Comparison of ENCODE assay signal across 24 mouse cellular contexts in the genomic region with DNA sequence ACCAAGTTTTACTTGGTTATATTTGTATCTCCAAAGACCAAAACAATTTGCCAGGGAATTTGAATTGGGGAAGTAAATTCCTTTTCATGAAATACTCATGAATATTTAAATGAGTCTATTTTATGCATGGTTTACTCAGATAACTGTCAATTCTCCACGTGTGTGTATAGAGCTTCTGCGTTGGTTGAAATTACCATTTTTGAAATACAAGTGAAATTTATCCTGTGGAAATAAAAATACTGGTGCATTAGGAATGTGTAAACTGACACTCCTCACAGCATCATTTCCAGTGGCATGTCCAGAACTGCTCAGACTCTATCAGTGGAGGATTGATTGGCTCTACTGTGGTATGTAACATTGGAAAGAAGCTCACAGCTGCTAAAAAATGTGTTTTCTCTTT. TPM values are rescaled to one million over a fixed set of nuclear protein-coding genes. Genes with fewer than 3 reads are reported as not detected.
DNase-seq lines count a peak whose midpoint lies in the region; ATAC-seq and TF ChIP-seq lines count a peak whose summit lies in the region.
"Had no signal": no experiment of that assay in that cellular context is flagged by ENCODE, and none has a peak within 500 bp of the region (broad histone marks: within the 10 kb centered on the region; RNA-seq: fewer than 3 reads in every experiment).

No protein-coding gene starts in this region.

- no peak overlapping the region for H3K4me3 ChIP-seq in embryonic facial prominence, embryonic 14.5 days (ENCODE audit: low read depth, low read length)
- no peak overlapping the region for H3K4me3 ChIP-seq in embryonic facial prominence, embryonic 10.5 days
- no peak overlapping the region for H3K4me3 ChIP-seq in forebrain, embryonic 16.5 days (replicated peaks; ENCODE audit: low read length)
- H3K4me3 ChIP-seq in forebrain, embryonic 12.5 days (replicated peaks), result no peak overlapping the region
- H3K4me3 ChIP-seq in midbrain, embryonic 14.5 days (replicated peaks; ENCODE audit: low read depth, low read length), result no peak overlapping the region
- H3K4me3 ChIP-seq in midbrain, embryonic 10.5 days, result no peak overlapping the region
- H3K4me3 ChIP-seq in myocyte, result no peak overlapping the region
- H3K4me3 ChIP-seq: embryonic facial prominence, embryonic 15.5 days; erythroblast, embryonic 14.5 days; heart, embryonic 12.5 days; hindbrain, embryonic 15.5 days had no signal

- no peak for ATAC-seq in embryonic facial prominence, embryonic 14.5 days (ENCODE audit: low read depth)
- peak; percentile 70 for ATAC-seq in forebrain, embryonic 16.5 days
- ATAC-seq in forebrain, embryonic 12.5 days (ENCODE audit: low FRiP score), result no peak
- ATAC-seq in midbrain, embryonic 14.5 days (ENCODE audit: low FRiP score, low TSS enrichment), result no peak
- ATAC-seq: intestine, embryonic 16.5 days had no signal

- no peaks in the 10 kb centered on the region for H3K79me2 ChIP-seq in myocyte (ENCODE audit: control insufficient read depth, insufficient read depth)

- intact Hi-C loops in heart, postnatal 14 days (cut with DNase I), result loop anchor here (5.0 to 10.0 kb wide), 3 partner anchors 273 to 413 kb away; no protein-coding TSS in a partner anchor

- H3K9ac ChIP-seq in embryonic facial prominence, embryonic 14.5 days (ENCODE audit: low read depth, low read length), result no peak overlapping the region
- H3K9ac ChIP-seq in forebrain, embryonic 16.5 days (replicated peaks; ENCODE audit: low read depth, low read length), result no peak overlapping the region
- H3K9ac ChIP-seq in forebrain, embryonic 12.5 days, result no peak overlapping the region
- H3K9ac ChIP-seq in midbrain, embryonic 14.5 days (replicated peaks; ENCODE audit: low read length), result no peak overlapping the region
- H3K9ac ChIP-seq: embryonic facial prominence, embryonic 15.5 days; heart, embryonic 12.5 days; hindbrain, embryonic 15.5 days had no signal

- no peaks in the 10 kb centered on the region for H3K4me1 ChIP-seq in embryonic facial prominence, embryonic 14.5 days (ENCODE audit: control insufficient read depth, insufficient read depth, low read length)
- no peaks in the 10 kb centered on the region for H3K4me1 ChIP-seq in embryonic facial prominence, embryonic 10.5 days
- H3K4me1 ChIP-seq in forebrain, embryonic 16.5 days (replicated peaks; ENCODE audit: control insufficient read depth, insufficient read depth, low read length), result peaks cover 10% of the 10 kb centered on the region
- peaks cover 2% of the 10 kb centered on the region; the same call in 1 of the 2 replicates for H3K4me1 ChIP-seq in forebrain, embryonic 12.5 days
- H3K4me1 ChIP-seq in midbrain, embryonic 14.5 days (ENCODE audit: control insufficient read depth, insufficient read depth, low read length), result no peaks in the 10 kb centered on the region
- no peaks in the 10 kb centered on the region for H3K4me1 ChIP-seq in midbrain, embryonic 10.5 days
- H3K4me1 ChIP-seq: embryonic facial prominence, embryonic 15.5 days; heart, embryonic 12.5 days; hindbrain, embryonic 15.5 days had no signal

- H3K4me2 ChIP-seq in embryonic facial prominence, embryonic 14.5 days (ENCODE audit: low read depth, low read length), result no peak overlapping the region
- no peak overlapping the region for H3K4me2 ChIP-seq in forebrain, embryonic 16.5 days (ENCODE audit: low read length)
- no peak overlapping the region for H3K4me2 ChIP-seq in forebrain, embryonic 12.5 days
- no peak overlapping the region for H3K4me2 ChIP-seq in midbrain, embryonic 14.5 days (ENCODE audit: low read length)
- H3K4me2 ChIP-seq in myocyte (ENCODE audit: low read depth), result peak overlapping the region; percentile 59
- H3K4me2 ChIP-seq: embryonic facial prominence, embryonic 15.5 days; heart, embryonic 12.5 days; hindbrain, embryonic 15.5 days had no signal

- DNase-seq in embryonic facial prominence, embryonic 14.5 days (ENCODE audit: low spot score), result peak; percentile 22
- no peak for DNase-seq in embryonic facial prominence, embryonic 10.5 days (ENCODE audit: low spot score)
- peak; percentile 13 for DNase-seq in midbrain, embryonic 14.5 days
- DNase-seq in midbrain, embryonic 10.5 days (ENCODE audit: low spot score), result no peak
- DNase-seq in heart, postnatal 14 days, result no peak
- DNase-seq: adrenal gland, adult 8-10 months; adrenal gland, postnatal 36 days; B cell, adult 2 months; cerebellum, adult 11-12 months; cerebellum, adult 9-10 months; cerebellum, postnatal 36 days; gastrocnemius, postnatal 25 days; heart, postnatal 36 days; kidney, adult 2 months had no signal

- WGBS in embryonic facial prominence, embryonic 14.5 days, result 43% methylated on average over 2 of the region's 2 CpGs
- 85% methylated on average over 2 of the region's 2 CpGs for WGBS in embryonic facial prominence, embryonic 10.5 days
- 10% methylated on average over 2 of the region's 2 CpGs for WGBS in forebrain, embryonic 16.5 days
- 36% methylated on average over 2 of the region's 2 CpGs for WGBS in forebrain, embryonic 12.5 days
- WGBS in midbrain, embryonic 14.5 days, result 18% methylated on average over 2 of the region's 2 CpGs
- 73% methylated on average over 2 of the region's 2 CpGs for WGBS in midbrain, embryonic 10.5 days

- H3K36me3 ChIP-seq in embryonic facial prominence, embryonic 14.5 days (ENCODE audit: control insufficient read depth, insufficient read depth, low read length), result no peaks in the 10 kb centered on the region
- H3K36me3 ChIP-seq in embryonic facial prominence, embryonic 10.5 days (replicated peaks), result no peaks in the 10 kb centered on the region
- no peaks in the 10 kb centered on the region for H3K36me3 ChIP-seq in forebrain, embryonic 16.5 days (ENCODE audit: control insufficient read depth, insufficient read depth)
- H3K36me3 ChIP-seq in forebrain, embryonic 12.5 days (replicated peaks), result no peaks in the 10 kb centered on the region
- H3K36me3 ChIP-seq in midbrain, embryonic 14.5 days (ENCODE audit: control insufficient read depth, insufficient read depth, low read length), result no peaks in the 10 kb centered on the region
- no peaks in the 10 kb centered on the region for H3K36me3 ChIP-seq in midbrain, embryonic 10.5 days
- no peaks in the 10 kb centered on the region for H3K36me3 ChIP-seq in myocyte (ENCODE audit: control insufficient read depth, insufficient read depth)
- H3K36me3 ChIP-seq: embryonic facial prominence, embryonic 15.5 days; heart, embryonic 12.5 days; hindbrain, embryonic 15.5 days had no signal

- H3K9me3 ChIP-seq in embryonic facial prominence, embryonic 14.5 days (ENCODE audit: control insufficient read depth, low read length), result no peaks in the 10 kb centered on the region
- no peaks in the 10 kb centered on the region for H3K9me3 ChIP-seq in embryonic facial prominence, embryonic 10.5 days
- no peaks in the 10 kb centered on the region for H3K9me3 ChIP-seq in forebrain, embryonic 16.5 days (ENCODE audit: control insufficient read depth, low read length)
- no peaks in the 10 kb centered on the region for H3K9me3 ChIP-seq in forebrain, embryonic 12.5 days
- no peaks in the 10 kb centered on the region for H3K9me3 ChIP-seq in midbrain, embryonic 14.5 days (ENCODE audit: control insufficient read depth, low read length)
- H3K9me3 ChIP-seq in midbrain, embryonic 10.5 days (replicated peaks), result no peaks in the 10 kb centered on the region
- H3K9me3 ChIP-seq: embryonic facial prominence, embryonic 15.5 days; heart, embryonic 12.5 days; hindbrain, embryonic 15.5 days had no signal

- H3K27ac ChIP-seq in embryonic facial prominence, embryonic 14.5 days (replicated peaks; ENCODE audit: low read depth, low read length), result no peak overlapping the region
- no peak overlapping the region for H3K27ac ChIP-seq in embryonic facial prominence, embryonic 10.5 days (replicated peaks)
- H3K27ac ChIP-seq in forebrain, embryonic 16.5 days (ENCODE audit: low read length), result peak overlapping the region; percentile 2; the same call in 1 of the 2 replicates
- no peak overlapping the region for H3K27ac ChIP-seq in forebrain, embryonic 12.5 days
- H3K27ac ChIP-seq in midbrain, embryonic 14.5 days (replicated peaks; ENCODE audit: low read depth, low read length), result no peak overlapping the region
- no peak overlapping the region for H3K27ac ChIP-seq in midbrain, embryonic 10.5 days (replicated peaks)
- H3K27ac ChIP-seq: embryonic facial prominence, embryonic 15.5 days; hindbrain, embryonic 15.5 days had no signal

- H3K27me3 ChIP-seq in embryonic facial prominence, embryonic 14.5 days (replicated peaks; ENCODE audit: control insufficient read depth, insufficient read depth, low read length), result no peaks in the 10 kb centered on the region
- H3K27me3 ChIP-seq in embryonic facial prominence, embryonic 10.5 days (replicated peaks; ENCODE audit: low read depth, poor library complexity, severe bottlenecking), result no peaks in the 10 kb centered on the region
- no peaks in the 10 kb centered on the region for H3K27me3 ChIP-seq in forebrain, embryonic 16.5 days (replicated peaks; ENCODE audit: control insufficient read depth, insufficient read depth, low read length)
- no peaks in the 10 kb centered on the region for H3K27me3 ChIP-seq in forebrain, embryonic 12.5 days
- H3K27me3 ChIP-seq in midbrain, embryonic 14.5 days (ENCODE audit: control insufficient read depth, insufficient read depth, low read length), result no peaks in the 10 kb centered on the region
- no peaks in the 10 kb centered on the region for H3K27me3 ChIP-seq in midbrain, embryonic 10.5 days (ENCODE audit: low read depth, poor library complexity, severe bottlenecking)
- H3K27me3 ChIP-seq in myocyte (ENCODE audit: control insufficient read depth, insufficient read depth, insufficient read length), result no peaks in the 10 kb centered on the region
- H3K27me3 ChIP-seq: embryonic facial prominence, embryonic 15.5 days; heart, embryonic 12.5 days; hindbrain, embryonic 15.5 days had no signal

- no peak overlapping the region for H3ac ChIP-seq in myocyte (ENCODE audit: control insufficient read depth, insufficient read length)

- TF ChIP-seq POLR2A in myocyte (IDR thresholded peaks at IDR 0.05; ENCODE audit: insufficient read length, low read depth), result no peak

TF ChIP-seq in myocyte, 11 proteins besides CTCF, POLR2A, EP300 and RAD21 (continues in another document):
- TF ChIP-seq MAX (IDR thresholded peaks at IDR 0.05; ENCODE audit: low read depth), result no peak
- TF ChIP-seq POLR2AphosphoS2 (IDR thresholded peaks at IDR 0.05; ENCODE audit: insufficient read length, low read depth), result no peak
- no peak for TF ChIP-seq TCF3 (IDR thresholded peaks at IDR 0.05; ENCODE audit: insufficient read length, low read depth)

RNA-seq across cellular contexts. Expression of a gene that starts 52.8 kb away (rescaled TPM):
- 0.47 and 1.3 TPM in 2 replicates for polyA plus RNA-seq in embryonic facial prominence, embryonic 14.5 days (2014; fragmentation: Nextera tagmentation; extraction: Ambion mirVana)
- polyA plus RNA-seq in embryonic facial prominence, embryonic 10.5 days (2016; fragmentation: Nextera tagmentation; extraction: Ambion mirVana), result 0.27 and 0.28 TPM in 2 replicates
- polyA plus RNA-seq in forebrain, embryonic 16.5 days (2015; fragmentation: Nextera tagmentation; extraction: Ambion mirVana), result 1.0 and 1.3 TPM in 2 replicates
- 0.09 and 0.20 TPM in 2 replicates for polyA plus RNA-seq in forebrain, embryonic 12.5 days (2016; fragmentation: Nextera tagmentation; extraction: Ambion mirVana)
- polyA plus RNA-seq in midbrain, embryonic 14.5 days (2014; fragmentation: Nextera tagmentation; extraction: Ambion mirVana), result 0.82 and 1.3 TPM in 2 replicates
- 0.10 and 0.11 TPM in 2 replicates for polyA plus RNA-seq in midbrain, embryonic 10.5 days (2016; fragmentation: Nextera tagmentation; extraction: Ambion mirVana)
- polyA plus RNA-seq in myocyte (2012; fragmentation: generic; extraction: Trizol), result 0.05 TPM
- under 1 TPM in 1 of 2 experiments, not detected in 1; 0.17 TPM for total RNA-seq in heart, postnatal 14 days (2021)
- total RNA-seq: gastrocnemius, postnatal 25 days; granulocyte monocyte progenitor cell, adult 5-6 weeks; heart, adult 8-10 months; heart, postnatal 36 days had no signal
- polyA plus RNA-seq: erythroblast, embryonic 14.5 days; intestine, embryonic 16.5 days; kidney, adult 2 months had no signal

Comparison
In these comparisons a context has a peak if more than half of its experiments do, and no peak if none do; other contexts are left out.
1. DNase-seq: peak in embryonic facial prominence, embryonic 14.5 days (single experiment) and midbrain, embryonic 14.5 days (single experiment); none in embryonic facial prominence, embryonic 10.5 days (single experiment), midbrain, embryonic 10.5 days (single experiment) and heart, postnatal 14 days (0 of 2).